Mouse (Mus musculus) liver, adult 2 months (tissue): Measurements from ENCODE around the gene Bod1l.

Experiments
- CTCF ChIP-seq: fragments of 200-500 bp; IDR thresholded peaks from 2 replicates; pipeline ENCODE4 v1.5.1; 2011; ENCODE audit warnings: low read depth, low read length, control low read depth
- POLR2A ChIP-seq: fragments of 200-500 bp; IDR thresholded peaks from 2 replicates; pipeline ENCODE4 v1.6.1; 2011; ENCODE audit warnings: low read length, control low read depth; ENCODE audit not compliant: insufficient read depth; ENCODE audit errors: extremely low read depth

DNA sequence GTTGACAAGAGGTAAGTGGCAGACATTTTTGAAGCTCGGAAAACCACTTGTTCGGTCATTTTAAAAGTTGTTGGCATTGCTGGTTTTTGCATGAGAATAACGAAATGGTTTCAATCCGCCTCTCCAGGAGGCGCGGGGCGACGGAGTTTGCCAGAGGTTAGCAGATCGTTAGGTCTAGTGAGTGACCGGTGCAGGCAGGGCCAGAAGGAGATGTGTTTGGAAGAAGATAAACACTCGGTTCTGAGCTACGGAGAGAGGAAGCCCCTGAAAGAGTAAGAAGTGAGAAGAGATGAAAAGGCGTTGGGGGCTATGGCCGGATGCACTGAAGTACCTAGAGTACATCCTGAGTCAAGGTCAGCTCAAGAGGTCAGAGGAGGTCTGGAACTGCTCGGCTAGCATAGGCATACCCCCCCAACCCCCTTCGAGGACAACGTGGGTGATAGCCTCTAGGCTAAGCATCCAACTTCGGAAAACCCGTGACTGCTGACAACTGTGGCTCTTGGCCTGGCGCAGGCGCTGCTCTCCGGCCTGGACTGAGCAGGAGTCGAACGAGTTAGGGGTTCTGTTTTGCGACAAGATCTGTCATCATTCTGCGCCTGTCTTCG is 77.6 kb downstream of the Bod1l start:
- TF ChIP-seq CTCF (no peak), POLR2A (no peak)
